Mouse (Mus musculus): Measurements from ENCODE around the gene Tcp1. TPM values are rescaled to one million over a fixed set of nuclear protein-coding genes. Genes with fewer than 3 reads are reported as not detected.
"Not testable (repeated sequence)": the region's sequence is repeated elsewhere in the genome, so short reads cannot be mapped to it uniquely, and the experiment has no call there.

Tcp1 gene
- polyA plus RNA-seq, 1 experiment = 702 TPM

GRCm38 (mm10) chr17:12910391-12910790 is 5.1 kb upstream of the Tcp1 start:
- Histone ChIP-seq H3K36me3 (ENCODE audit: control insufficient read depth, insufficient read depth, low read length) (no peaks in the 10 kb centered on the region; the same call in 1 of the 2 replicates), H3K27ac (ENCODE audit: control insufficient read depth, insufficient read depth, low read depth, low read length) (no peak overlapping the region), H3K4me3 (ENCODE audit: control insufficient read depth, low read depth, low read length) (peak overlapping the region; percentile 34; the same call in 1 of the 2 replicates), H3K4me1 (ENCODE audit: control insufficient read depth, insufficient read depth, low read length) (no peaks in the 10 kb centered on the region; the same call in 1 of the 2 replicates), H3K27me3 (ENCODE audit: control insufficient read depth, insufficient read depth, low read length) (no peaks in the 10 kb centered on the region)
- TF ChIP-seq POLR2A (IDR thresholded peaks at IDR 0.05; ENCODE audit: control insufficient read depth, low read depth, low read length) (no peak), CTCF (IDR thresholded peaks at IDR 0.05; ENCODE audit: control insufficient read depth, insufficient read depth, insufficient replicate concordance, low read depth, low read length) (no peak)

GRCm38 (mm10) chr17:12915881-12916583 is 531 bp downstream of the Tcp1 start, which contains the start of gene Mrpl18:
TSS of gene Mrpl18 (minus strand) at chr17:12916345.
- Histone ChIP-seq H3K36me3 (ENCODE audit: control insufficient read depth, insufficient read depth, low read length) (peaks cover 2% of the 10 kb centered on the region; the same call in 1 of the 2 replicates), H3K27me3 (ENCODE audit: control insufficient read depth, insufficient read depth, low read length) (no peaks in the 10 kb centered on the region), H3K4me3 (ENCODE audit: control insufficient read depth, low read depth, low read length) (peak within 1 kb of the TSS; percentile 99), H3K27ac (ENCODE audit: control insufficient read depth, insufficient read depth, low read depth, low read length) (peak within 1 kb of the TSS; percentile 100), H3K4me1 (ENCODE audit: control insufficient read depth, insufficient read depth, low read length) (no peaks in the 10 kb centered on the region)
- peak; percentile 98 for TF ChIP-seq POLR2A (IDR thresholded peaks at IDR 0.05; ENCODE audit: control insufficient read depth, low read depth, low read length)
- no peak for TF ChIP-seq CTCF (IDR thresholded peaks at IDR 0.05; ENCODE audit: control insufficient read depth, insufficient read depth, insufficient replicate concordance, low read depth, low read length)

- no peaks in the 10 kb centered on the region for H3K27me3 ChIP-seq (ENCODE audit: control insufficient read depth, insufficient read depth, low read length)
- H3K4me1 ChIP-seq (ENCODE audit: control insufficient read depth, insufficient read depth, low read length) = no peaks in the 10 kb centered on the region
- peak overlapping the region; percentile 100 for H3K27ac ChIP-seq (ENCODE audit: control insufficient read depth, insufficient read depth, low read depth, low read length)
- peak overlapping the region; percentile 99 for H3K4me3 ChIP-seq (ENCODE audit: control insufficient read depth, low read depth, low read length)
- TF ChIP-seq CTCF (IDR thresholded peaks at IDR 0.05; ENCODE audit: control insufficient read depth, insufficient read depth, insufficient replicate concordance, low read depth, low read length) (no peak), POLR2A (IDR thresholded peaks at IDR 0.05; ENCODE audit: control insufficient read depth, low read depth, low read length) (no peak)
- peaks cover 2% of the 10 kb centered on the region; the same call in 1 of the 2 replicates for H3K36me3 ChIP-seq (ENCODE audit: control insufficient read depth, insufficient read depth, low read length)
Measured at GRCm38 (mm10) chr17:12916588-12917380, 1.3 kb downstream of the Tcp1 start.

GRCm38 (mm10) chr17:12921073-12921472 is 5.6 kb downstream of the Tcp1 start:
- peaks cover 4% of the 10 kb centered on the region for H3K36me3 ChIP-seq (ENCODE audit: control insufficient read depth, insufficient read depth, low read length)
- no peak overlapping the region for H3K27ac ChIP-seq (ENCODE audit: control insufficient read depth, insufficient read depth, low read depth, low read length)
- H3K4me3 ChIP-seq (ENCODE audit: control insufficient read depth, low read depth, low read length) = no peak overlapping the region
- no peaks in the 10 kb centered on the region for H3K4me1 ChIP-seq (ENCODE audit: control insufficient read depth, insufficient read depth, low read length)
- H3K27me3 ChIP-seq (ENCODE audit: control insufficient read depth, insufficient read depth, low read length) = no peaks in the 10 kb centered on the region
- TF ChIP-seq POLR2A (IDR thresholded peaks at IDR 0.05; ENCODE audit: control insufficient read depth, low read depth, low read length) (no peak), CTCF (IDR thresholded peaks at IDR 0.05; ENCODE audit: control insufficient read depth, insufficient read depth, insufficient replicate concordance, low read depth, low read length) (no peak)

GRCm38 (mm10) chr17:12925001-12925400 is 9.5 kb downstream of the Tcp1 start:
- no peak for TF ChIP-seq CTCF (IDR thresholded peaks at IDR 0.05; ENCODE audit: control insufficient read depth, insufficient read depth, insufficient replicate concordance, low read depth, low read length)
- no peak for TF ChIP-seq POLR2A (IDR thresholded peaks at IDR 0.05; ENCODE audit: control insufficient read depth, low read depth, low read length)
- H3K36me3 ChIP-seq (ENCODE audit: control insufficient read depth, insufficient read depth, low read length) = peaks cover 4% of the 10 kb centered on the region
- no peak overlapping the region for H3K27ac ChIP-seq (ENCODE audit: control insufficient read depth, insufficient read depth, low read depth, low read length)
- no peak overlapping the region for H3K4me3 ChIP-seq (ENCODE audit: control insufficient read depth, low read depth, low read length)
- no peaks in the 10 kb centered on the region for H3K27me3 ChIP-seq (ENCODE audit: control insufficient read depth, insufficient read depth, low read length)
- no peaks in the 10 kb centered on the region for H3K4me1 ChIP-seq (ENCODE audit: control insufficient read depth, insufficient read depth, low read length)

- no peaks in the 10 kb centered on the region for H3K4me1 ChIP-seq (ENCODE audit: control insufficient read depth, insufficient read depth, low read length)
- no peak overlapping the region for H3K4me3 ChIP-seq (ENCODE audit: control insufficient read depth, low read depth, low read length)
- TF ChIP-seq POLR2A (IDR thresholded peaks at IDR 0.05; ENCODE audit: control insufficient read depth, low read depth, low read length) = no peak
- TF ChIP-seq CTCF (IDR thresholded peaks at IDR 0.05; ENCODE audit: control insufficient read depth, insufficient read depth, insufficient replicate concordance, low read depth, low read length) = no peak
- no peak overlapping the region for H3K27ac ChIP-seq (ENCODE audit: control insufficient read depth, insufficient read depth, low read depth, low read length)
- H3K36me3 ChIP-seq (ENCODE audit: control insufficient read depth, insufficient read depth, low read length) = peaks cover 2% of the 10 kb centered on the region
- no peaks in the 10 kb centered on the region for H3K27me3 ChIP-seq (ENCODE audit: control insufficient read depth, insufficient read depth, low read length)
Measured at GRCm38 (mm10) chr17:12925703-12926180, 10.2 kb downstream of the Tcp1 start.

- H3K4me1 ChIP-seq (ENCODE audit: control insufficient read depth, insufficient read depth, low read length); H3K27me3 ChIP-seq (ENCODE audit: control insufficient read depth, insufficient read depth, low read length); H3K36me3 ChIP-seq (ENCODE audit: control insufficient read depth, insufficient read depth, low read length); H3K27ac ChIP-seq (ENCODE audit: control insufficient read depth, insufficient read depth, low read depth, low read length); H3K4me3 ChIP-seq (ENCODE audit: control insufficient read depth, low read depth, low read length): not testable (repeated sequence)
Measured at GRCm38 (mm10) chr17:12931576-12931975, 16.1 kb downstream of the Tcp1 start.
